49 mouse cellular contexts compared by ENCODE assay signal in the genomic region with DNA sequence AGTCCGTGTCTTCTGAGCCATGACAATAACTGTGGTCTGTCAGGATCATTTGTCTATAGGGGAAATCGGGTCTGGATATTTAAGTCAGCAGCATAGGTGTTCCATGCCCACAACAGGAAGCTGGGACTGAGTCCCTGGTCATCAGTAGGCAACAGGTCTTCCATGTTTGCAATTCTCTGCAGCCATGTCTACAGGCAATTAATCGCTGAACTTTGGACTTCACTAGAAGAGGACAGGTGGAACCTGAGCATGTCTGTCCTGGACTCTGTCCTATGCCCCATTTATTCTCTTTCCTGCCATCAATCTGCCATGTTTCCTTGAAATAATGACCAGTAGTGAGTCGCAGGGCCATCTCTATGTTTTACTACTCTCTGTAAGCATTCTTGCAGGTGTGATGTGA. TPM values are rescaled to one million over a fixed set of nuclear protein-coding genes. Genes with fewer than 3 reads are reported as not detected.
"Had no signal": no experiment of that assay in that cellular context is flagged by ENCODE, and none has a peak within 500 bp of the region (broad histone marks: within the 10 kb centered on the region; RNA-seq: fewer than 3 reads in every experiment).

No protein-coding gene starts in this region.

- H3K36me3 ChIP-seq: heart, embryonic 12.5 days; heart, embryonic 13.5 days; heart, embryonic 15.5 days; hindbrain, embryonic 10.5 days; hindbrain, embryonic 12.5 days; hindbrain, embryonic 13.5 days; hindbrain, embryonic 15.5 days; intestine, embryonic 15.5 days; kidney, embryonic 15.5 days had no signal

- H3K9ac ChIP-seq: heart, embryonic 12.5 days; heart, embryonic 13.5 days; heart, embryonic 15.5 days; hindbrain, embryonic 12.5 days; hindbrain, embryonic 13.5 days; hindbrain, embryonic 14.5 days; hindbrain, embryonic 15.5 days; intestine, embryonic 15.5 days; kidney, embryonic 15.5 days had no signal

- ATAC-seq: hindbrain, embryonic 16.5 days; hindbrain, postnatal 0 days; inflammation-experienced regulatory T-cells, adult 6 months; intestine, embryonic 15.5 days; intestine, embryonic 16.5 days; intestine, postnatal 0 days had no signal

- DNase-seq: heart, postnatal 10 days; heart, postnatal 36 days; heart, postnatal 4 days; kidney, adult 11 months; kidney, adult 18-20 months; kidney, adult 2 months; kidney, adult 8-10 months; kidney, adult 9 months; kidney, postnatal 10 days; kidney, postnatal 14 days; kidney, postnatal 25 days; kidney, postnatal 36 days; kidney, postnatal 4 days; layer of hippocampus, adult 9-11 months; layer of hippocampus, postnatal 36 days had no signal

- H3K27ac ChIP-seq: heart, embryonic 13.5 days; heart, embryonic 15.5 days; hindbrain, embryonic 10.5 days; hindbrain, embryonic 12.5 days; hindbrain, embryonic 13.5 days; hindbrain, embryonic 14.5 days; hindbrain, embryonic 15.5 days; hindbrain, postnatal 0 days; intestine, embryonic 15.5 days; kidney, embryonic 15.5 days; kidney, postnatal 0 days; layer of hippocampus, adult 2 months; left cerebral cortex, adult 2 months had no signal

- H3K27me3 ChIP-seq: heart, embryonic 12.5 days; heart, embryonic 13.5 days; heart, embryonic 15.5 days; hindbrain, embryonic 12.5 days; hindbrain, embryonic 13.5 days; hindbrain, embryonic 15.5 days; intestine, embryonic 15.5 days; kidney, embryonic 15.5 days had no signal

- H3K4me2 ChIP-seq: heart, embryonic 11.5 days; heart, embryonic 12.5 days; heart, embryonic 13.5 days; heart, embryonic 15.5 days; hindbrain, embryonic 12.5 days; hindbrain, embryonic 13.5 days; hindbrain, embryonic 14.5 days; hindbrain, embryonic 15.5 days; intestine, embryonic 15.5 days; kidney, embryonic 15.5 days had no signal

- H3K9me3 ChIP-seq: heart, embryonic 13.5 days; heart, embryonic 15.5 days; hindbrain, embryonic 10.5 days; hindbrain, embryonic 12.5 days; hindbrain, embryonic 13.5 days; hindbrain, embryonic 15.5 days; intestine, embryonic 15.5 days; kidney, embryonic 15.5 days had no signal

- H3K4me3 ChIP-seq: heart, embryonic 12.5 days; heart, embryonic 13.5 days; heart, embryonic 15.5 days; hindbrain, embryonic 10.5 days; hindbrain, embryonic 12.5 days; hindbrain, embryonic 13.5 days; hindbrain, embryonic 15.5 days; intestine, embryonic 15.5 days; kidney, embryonic 15.5 days; layer of hippocampus, adult 2 months; left cerebral cortex, adult 2 months had no signal

- H3K4me1 ChIP-seq: heart, embryonic 12.5 days; heart, embryonic 13.5 days; heart, embryonic 15.5 days; hindbrain, embryonic 10.5 days; hindbrain, embryonic 12.5 days; hindbrain, embryonic 13.5 days; hindbrain, embryonic 15.5 days; intestine, embryonic 15.5 days; kidney, embryonic 15.5 days had no signal

RNA-seq across cellular contexts. Expression of a gene that starts 54.9 kb away (rescaled TPM):
- total RNA-seq: heart, postnatal 10 days; heart, postnatal 25 days; heart, postnatal 36 days; heart, postnatal 4 days; hematopoietic stem cell, adult 5-6 weeks; hindbrain, postnatal 0 days; layer of hippocampus, adult 18-20 months; layer of hippocampus, adult 2 months; layer of hippocampus, adult 8-10 months; layer of hippocampus, postnatal 10 days; layer of hippocampus, postnatal 14 days; layer of hippocampus, postnatal 25 days; layer of hippocampus, postnatal 36 days; left cerebral cortex, adult 18-20 months; left cerebral cortex, adult 2 months had no signal
- polyA plus RNA-seq: heart, embryonic 11.5 days; heart, embryonic 12.5 days; heart, embryonic 13.5 days; heart, embryonic 14.5 days; heart, embryonic 15.5 days; heart, embryonic 16.5 days; heart, postnatal 0 days; hindbrain, embryonic 10.5 days; hindbrain, embryonic 11.5 days; hindbrain, embryonic 12.5 days; hindbrain, embryonic 13.5 days; hindbrain, embryonic 14.5 days; hindbrain, embryonic 15.5 days; hindbrain, embryonic 16.5 days; hindbrain, postnatal 0 days; inflammation-experienced regulatory T-cells, adult 6 months; intestine, embryonic 14.5 days; intestine, embryonic 15.5 days; intestine, postnatal 0 days; kidney, embryonic 14.5 days; kidney, embryonic 15.5 days; kidney, embryonic 16.5 days; kidney, postnatal 0 days had no signal
